In genomic region chrX:36434993-36435392, GRCm38 (mm10) we compare ENCODE assay signal across 13 mouse cellular contexts. TPM values are rescaled to one million over a fixed set of nuclear protein-coding genes. Genes with fewer than 3 reads are reported as not detected.
DNase-seq lines count a peak whose midpoint lies in the region; ATAC-seq and TF ChIP-seq lines count a peak whose summit lies in the region.
"Had no signal": no experiment of that assay in that cellular context is flagged by ENCODE, and none has a peak within 500 bp of the region (broad histone marks: within the 10 kb centered on the region; RNA-seq: fewer than 3 reads in every experiment).

No protein-coding gene starts in this region.

- no peak for ATAC-seq in erythroblast, adult 5-6 weeks (replicated peaks; ENCODE audit: low FRiP score, poor library complexity, severe bottlenecking)
- no peak for ATAC-seq in midbrain, embryonic 16.5 days

- no peak for TF ChIP-seq POLR2A in heart, adult 2 months (IDR thresholded peaks at IDR 0.05; ENCODE audit: insufficient read depth, low read depth, low read length)

- 41% methylated on average over 6 of the region's 6 CpGs for WGBS in heart, adult 2 months
- 38% methylated on average over 6 of the region's 6 CpGs for WGBS in midbrain, embryonic 16.5 days

- TF ChIP-seq CTCF in heart, adult 2 months (IDR thresholded peaks at IDR 0.05) = peak; percentile 37

- no peak overlapping the region for H3K4me3 ChIP-seq in heart, adult 2 months
- H3K4me3 ChIP-seq in ES-E14 (ENCODE audit: insufficient read depth in 1 of 2, low read depth in 1 of 2, low read length in 2 of 2, poor library complexity in 1 of 2, severe bottlenecking in 1 of 2) = no peak overlapping the region
- H3K4me3 ChIP-seq in midbrain, embryonic 16.5 days (ENCODE audit: low read depth, low read length) = no peak overlapping the region
- H3K4me3 ChIP-seq: heart, embryonic 13.5 days had no signal

- TF ChIP-seq EP300 in heart, adult 2 months (IDR thresholded peaks at IDR 0.05; ENCODE audit: insufficient read depth, low read depth, low read length) = no peak

- H3K79me2 ChIP-seq in heart, adult 2 months (replicated peaks; ENCODE audit: control insufficient read depth, insufficient read depth, low read length) = no peaks in the 10 kb centered on the region

- H3K4me1 ChIP-seq in heart, adult 2 months (ENCODE audit: control insufficient read depth, insufficient read depth, low read length) = no peaks in the 10 kb centered on the region
- H3K4me1 ChIP-seq in ES-E14 (ENCODE audit: control insufficient read depth in 2 of 2, insufficient read depth in 2 of 2, low read length in 2 of 2, poor library complexity in 1 of 2) = no peaks in the 10 kb centered on the region
- no peaks in the 10 kb centered on the region for H3K4me1 ChIP-seq in midbrain, embryonic 16.5 days (ENCODE audit: control insufficient read depth, insufficient read depth, low read length)
- H3K4me1 ChIP-seq: heart, embryonic 13.5 days had no signal

- no peak overlapping the region for H3K9ac ChIP-seq in heart, adult 2 months (ENCODE audit: low read depth, low read length)
- no peak overlapping the region for H3K9ac ChIP-seq in ES-E14 (ENCODE audit: insufficient read depth, low read depth, low read length, poor library complexity, severe bottlenecking)
- no peak overlapping the region for H3K9ac ChIP-seq in midbrain, embryonic 16.5 days (ENCODE audit: low read depth, low read length)
- H3K9ac ChIP-seq: heart, embryonic 13.5 days had no signal

- no peaks in the 10 kb centered on the region for H3K36me3 ChIP-seq in heart, adult 2 months (ENCODE audit: control insufficient read depth, insufficient read depth, low read length)
- H3K36me3 ChIP-seq in ES-E14 (ENCODE audit: control insufficient read depth, insufficient read depth, low read length, poor library complexity, severe bottlenecking) = no peaks in the 10 kb centered on the region
- no peaks in the 10 kb centered on the region for H3K36me3 ChIP-seq in midbrain, embryonic 16.5 days (ENCODE audit: control insufficient read depth, insufficient read depth, low read length)
- H3K36me3 ChIP-seq: heart, embryonic 13.5 days had no signal

- no peaks in the 10 kb centered on the region for H3K27me3 ChIP-seq in heart, adult 2 months (ENCODE audit: control insufficient read depth, insufficient read depth, low read length)
- H3K27me3 ChIP-seq in midbrain, embryonic 16.5 days (ENCODE audit: control insufficient read depth, insufficient read depth, low read depth, low read length) = no peaks in the 10 kb centered on the region
- H3K27me3 ChIP-seq: heart, embryonic 13.5 days had no signal

- no peaks in the 10 kb centered on the region for H3K9me3 ChIP-seq in ES-E14 (ENCODE audit: control insufficient read depth, insufficient read depth, low read depth, low read length)
- no peaks in the 10 kb centered on the region for H3K9me3 ChIP-seq in midbrain, embryonic 16.5 days (replicated peaks; ENCODE audit: control insufficient read depth, low read length, poor library complexity, severe bottlenecking)
- H3K9me3 ChIP-seq: heart, embryonic 13.5 days had no signal

- in situ Hi-C loops in ES-E14 (cut with MboI; ENCODE audit: low sequenced_read_pairs in 2 of 2, unreplicated experiment in 2 of 2) = no loop called here

- intact Hi-C loops in heart, adult 2 months (cut with DNase I) = no loop called here

- no peak overlapping the region for H3K27ac ChIP-seq in heart, adult 2 months
- no peak overlapping the region for H3K27ac ChIP-seq in ES-E14 (ENCODE audit: insufficient read depth, low read depth, low read length, poor library complexity, severe bottlenecking)
- no peak overlapping the region for H3K27ac ChIP-seq in midbrain, embryonic 16.5 days (ENCODE audit: low read length)
- H3K27ac ChIP-seq: heart, embryonic 13.5 days had no signal

- H3K4me2 ChIP-seq in midbrain, embryonic 16.5 days (ENCODE audit: low read length) = no peak overlapping the region
- H3K4me2 ChIP-seq: heart, embryonic 13.5 days had no signal

- no peak for DNase-seq in heart, adult 2 months
- DNase-seq in heart, adult 18-20 months = no peak
- peak; percentile 11 for DNase-seq in lung, postnatal 36 days
- no peak for DNase-seq in lung, postnatal 14 days
- peak; percentile 9 for DNase-seq in ES-E14 (ENCODE audit: low read depth, low spot score)
- peak; percentile 7 for DNase-seq in layer of hippocampus, adult 9-10 months (ENCODE audit: low spot score)
- DNase-seq: kidney, postnatal 36 days; lung, adult 2 months had no signal

TF ChIP-seq in ES-E14, 5 proteins besides CTCF, POLR2A, EP300 and RAD21:
- no peak for TF ChIP-seq MAFK (IDR thresholded peaks at IDR 0.05; ENCODE audit: insufficient read depth, low read depth, low read length)
- TF ChIP-seq HCFC1 (IDR thresholded peaks at IDR 0.05; ENCODE audit: borderline replicate concordance, insufficient read depth, low read length) = no peak
- no peak for TF ChIP-seq ZNF384 (IDR thresholded peaks at IDR 0.05; ENCODE audit: low read depth, low read length)
- TF ChIP-seq ZC3H11A (IDR thresholded peaks at IDR 0.05; ENCODE audit: borderline replicate concordance, low read depth, low read length) = no peak
- TF ChIP-seq CHD2 (IDR thresholded peaks at IDR 0.05; ENCODE audit: low read depth, low read length) = no peak

RNA-seq across cellular contexts. Expression of gene Gm6268, which starts 33.9 kb away (rescaled TPM):
- not detected for total RNA-seq in heart, adult 2 months (2021)
- polyA plus RNA-seq in heart, adult 2 months (2012; rRNA removed) = not detected in 2 replicates
- total RNA-seq in heart, adult 18-20 months (2021) = not detected
- not detected in 2 replicates for total RNA-seq in ES-E14 (2012; rRNA removed)
- total RNA-seq in erythroblast, adult 5-6 weeks (2015; ENCODE audit: low replicate concordance) = not detected in 2 replicates
- not detected in 2 replicates for total RNA-seq in erythroblast, adult 5-6 weeks (2017; ENCODE audit: low replicate concordance)
- not detected in 2 replicates for polyA plus RNA-seq in midbrain, embryonic 16.5 days (2015; fragmentation: Nextera tagmentation; extraction: Ambion mirVana)
- polyA plus RNA-seq: heart, embryonic 13.5 days; lung, adult 2 months; neural tube, embryonic 14.5 days; stomach, embryonic 14.5 days had no signal

RNA-seq across cellular contexts. Expression of gene Gm14569, which starts 56.6 kb away (rescaled TPM):
- not detected for total RNA-seq in heart, adult 2 months (2021)
- polyA plus RNA-seq in heart, adult 2 months (2012; rRNA removed) = not detected in 2 replicates
- total RNA-seq in heart, adult 18-20 months (2021) = not detected
- 0.53 and 2.5 TPM in 2 replicates for total RNA-seq in ES-E14 (2012; rRNA removed)
- total RNA-seq in erythroblast, adult 5-6 weeks (2015; ENCODE audit: low replicate concordance) = not detected in 2 replicates
- not detected in 2 replicates for total RNA-seq in erythroblast, adult 5-6 weeks (2017; ENCODE audit: low replicate concordance)
- polyA plus RNA-seq in midbrain, embryonic 16.5 days (2015; fragmentation: Nextera tagmentation; extraction: Ambion mirVana) = not detected in 2 replicates
- polyA plus RNA-seq: heart, embryonic 13.5 days; neural tube, embryonic 14.5 days; stomach, embryonic 14.5 days had no signal

Comparison
In these comparisons a context has a peak if more than half of its experiments do, and no peak if none do; other contexts are left out.
1. DNase-seq: peak in lung, postnatal 36 days (single experiment), ES-E14 (single experiment) and layer of hippocampus, adult 9-10 months (single experiment); none in heart, adult 2 months (0 of 2), heart, adult 18-20 months (0 of 2) and lung, postnatal 14 days (single experiment).